Comparison of ENCODE assay signal across 12 mouse cellular contexts in genomic region chr16:78357757-78358156, GRCm38 (mm10). TPM values are rescaled to one million over a fixed set of nuclear protein-coding genes. Genes with fewer than 3 reads are reported as not detected.
DNase-seq lines count a peak whose midpoint lies in the region; ATAC-seq and TF ChIP-seq lines count a peak whose summit lies in the region.
"Had no signal": no experiment of that assay in that cellular context is flagged by ENCODE, and none has a peak within 500 bp of the region (broad histone marks: within the 10 kb centered on the region; RNA-seq: fewer than 3 reads in every experiment).

No protein-coding gene starts in this region.

- no peak overlapping the region for H3K4me3 ChIP-seq in layer of hippocampus, adult 2 months
- no peak overlapping the region for H3K4me3 ChIP-seq in embryonic facial prominence, embryonic 10.5 days
- no peak overlapping the region for H3K4me3 ChIP-seq in neural tube, embryonic 15.5 days (replicated peaks)
- H3K4me3 ChIP-seq: hindbrain, embryonic 10.5 days; lung, embryonic 15.5 days had no signal

- H3K27ac ChIP-seq in layer of hippocampus, adult 2 months, result no peak overlapping the region
- H3K27ac ChIP-seq in embryonic facial prominence, embryonic 10.5 days (replicated peaks), result no peak overlapping the region
- H3K27ac ChIP-seq in neural tube, embryonic 15.5 days (replicated peaks), result no peak overlapping the region
- H3K27ac ChIP-seq: hindbrain, embryonic 10.5 days; lung, embryonic 15.5 days had no signal

- WGBS in embryonic facial prominence, embryonic 10.5 days, result 89% methylated on average over 3 of the region's 3 CpGs
- 95% methylated on average over 3 of the region's 3 CpGs for WGBS in neural tube, embryonic 15.5 days

- peaks cover 48% of the 10 kb centered on the region for H3K36me3 ChIP-seq in embryonic facial prominence, embryonic 10.5 days (replicated peaks)
- H3K36me3 ChIP-seq in neural tube, embryonic 15.5 days, result peaks cover 12% of the 10 kb centered on the region

- H3K4me2 ChIP-seq in neural tube, embryonic 15.5 days, result no peak overlapping the region
- H3K4me2 ChIP-seq: lung, embryonic 15.5 days had no signal

- H3K4me1 ChIP-seq in embryonic facial prominence, embryonic 10.5 days, result no peaks in the 10 kb centered on the region
- no peaks in the 10 kb centered on the region for H3K4me1 ChIP-seq in neural tube, embryonic 15.5 days
- H3K4me1 ChIP-seq: hindbrain, embryonic 10.5 days; lung, embryonic 15.5 days had no signal

- DNase-seq in layer of hippocampus, adult 2 months (ENCODE audit: low spot score in 2 of 2), result no peak
- no peak for DNase-seq in layer of hippocampus, adult 8-10 months (ENCODE audit: low spot score in 2 of 2)
- peak; percentile 22 for DNase-seq in 416B (ENCODE audit: low read depth)
- DNase-seq in embryonic facial prominence, embryonic 10.5 days (ENCODE audit: low spot score), result no peak
- DNase-seq: cerebellum, postnatal 25 days; gastrocnemius, postnatal 25 days; kidney, postnatal 14 days had no signal

- no peaks in the 10 kb centered on the region for H3K27me3 ChIP-seq in embryonic facial prominence, embryonic 10.5 days (replicated peaks; ENCODE audit: low read depth, poor library complexity, severe bottlenecking)
- H3K27me3 ChIP-seq in neural tube, embryonic 15.5 days (replicated peaks), result no peaks in the 10 kb centered on the region
- H3K27me3 ChIP-seq: lung, embryonic 15.5 days had no signal

- TF ChIP-seq CTCF in layer of hippocampus, adult 2 months (conservative IDR thresholded peaks at IDR 0.05), result peak; percentile 65

- H3K9me3 ChIP-seq in embryonic facial prominence, embryonic 10.5 days, result no peaks in the 10 kb centered on the region
- no peaks in the 10 kb centered on the region for H3K9me3 ChIP-seq in neural tube, embryonic 15.5 days (replicated peaks)
- H3K9me3 ChIP-seq: hindbrain, embryonic 10.5 days; lung, embryonic 15.5 days had no signal

- no peak overlapping the region for H3K9ac ChIP-seq in neural tube, embryonic 15.5 days (replicated peaks)
- H3K9ac ChIP-seq: lung, embryonic 15.5 days had no signal

- peak; percentile 71 for ATAC-seq in CD4-positive, CD25-positive, alpha-beta regulatory T cell, adult 4 months
- peak; percentile 68 for ATAC-seq in megakaryocyte progenitor cell, adult 5-6 weeks (replicated peaks; ENCODE audit: poor library complexity)
- no peak for ATAC-seq in neural tube, embryonic 15.5 days (ENCODE audit: low FRiP score)

RNA-seq across cellular contexts. Expression of gene Btg3, which starts 19.2 kb away (rescaled TPM):
- 10 to 100 TPM; 16.5 to 17.7 TPM for total RNA-seq in layer of hippocampus, adult 2 months (2021)
- 10 to 100 TPM; 13.7 to 16.6 (median 14.2) TPM for total RNA-seq in layer of hippocampus, adult 8-10 months (2022)
- polyA plus RNA-seq in CD4-positive, CD25-positive, alpha-beta regulatory T cell, adult 4 months (2017; shearing (Covaris generic)), result 1 to 10 TPM; 5.4 to 9.8 TPM
- 45.4 and 46.2 TPM in 2 replicates for total RNA-seq in megakaryocyte progenitor cell, adult 5-6 weeks (2015)
- total RNA-seq in megakaryocyte progenitor cell, adult 5-6 weeks (2017), result 9.0 and 12.7 TPM in 2 replicates
- 31.0 and 36.6 TPM in 2 replicates for polyA plus RNA-seq in embryonic facial prominence, embryonic 10.5 days (2016; fragmentation: Nextera tagmentation; extraction: Ambion mirVana)
- polyA plus RNA-seq in neural tube, embryonic 15.5 days (2015; fragmentation: Nextera tagmentation; extraction: Ambion mirVana), result 21.5 and 23.4 TPM in 2 replicates

RNA-seq across cellular contexts. Expression of gene Cxadr, which starts 56.5 kb away (rescaled TPM):
- total RNA-seq in layer of hippocampus, adult 2 months (2021), result 10 to 100 TPM; 14.7 to 16.9 TPM
- total RNA-seq in layer of hippocampus, adult 8-10 months (2022), result 10 to 100 TPM; 15.7 to 23.2 (median 19.4) TPM
- 1 to 10 TPM in 1 of 2 experiments, under 1 TPM in 1; 0.98 to 1.6 TPM for polyA plus RNA-seq in CD4-positive, CD25-positive, alpha-beta regulatory T cell, adult 4 months (2017; shearing (Covaris generic))
- total RNA-seq in megakaryocyte progenitor cell, adult 5-6 weeks (2015), result 1.6 and 1.9 TPM in 2 replicates
- total RNA-seq in megakaryocyte progenitor cell, adult 5-6 weeks (2017), result 2.7 and 7.5 TPM in 2 replicates
- polyA plus RNA-seq in embryonic facial prominence, embryonic 10.5 days (2016; fragmentation: Nextera tagmentation; extraction: Ambion mirVana), result 30.4 and 33.7 TPM in 2 replicates
- 114 and 131 TPM in 2 replicates for polyA plus RNA-seq in neural tube, embryonic 15.5 days (2015; fragmentation: Nextera tagmentation; extraction: Ambion mirVana)
